Mouse (Mus musculus) cerebellum, postnatal 25 days (tissue): ENCODE data around the gene Gm10134.
A peak's percentile ranks its signal among the peaks of the same experiment; 100 is the strongest.

Source experiments
- DNase-seq, 2 experiments: peaks; one replicate each; pipeline ENCODE4 v3.0.0; 2021; ENCODE audit warnings: mixed read lengths in 2 of 2

Gm10134 gene

DNA sequence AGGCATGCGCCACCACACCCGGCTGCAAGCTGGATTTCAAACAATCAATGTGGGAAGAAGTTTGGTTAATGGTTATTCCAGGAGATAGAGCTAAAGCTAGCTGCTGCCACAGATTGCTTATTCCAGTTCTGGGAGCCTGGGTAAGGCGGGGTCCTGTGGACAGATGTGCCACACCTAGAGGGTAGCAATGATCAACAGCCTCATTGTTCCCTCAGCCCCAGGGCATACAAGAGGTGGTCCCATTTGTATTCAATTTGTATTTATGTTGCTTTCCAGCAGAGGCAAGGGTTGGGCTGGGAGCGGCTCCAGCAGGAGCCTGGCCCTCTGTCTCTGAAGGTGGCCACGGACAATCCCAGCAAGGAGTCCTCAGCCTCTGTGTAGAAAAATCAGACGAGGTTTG lies 396 bp downstream of the Gm10134 start:
- peak; percentile 0 to 2 for DNase-seq

DNA sequence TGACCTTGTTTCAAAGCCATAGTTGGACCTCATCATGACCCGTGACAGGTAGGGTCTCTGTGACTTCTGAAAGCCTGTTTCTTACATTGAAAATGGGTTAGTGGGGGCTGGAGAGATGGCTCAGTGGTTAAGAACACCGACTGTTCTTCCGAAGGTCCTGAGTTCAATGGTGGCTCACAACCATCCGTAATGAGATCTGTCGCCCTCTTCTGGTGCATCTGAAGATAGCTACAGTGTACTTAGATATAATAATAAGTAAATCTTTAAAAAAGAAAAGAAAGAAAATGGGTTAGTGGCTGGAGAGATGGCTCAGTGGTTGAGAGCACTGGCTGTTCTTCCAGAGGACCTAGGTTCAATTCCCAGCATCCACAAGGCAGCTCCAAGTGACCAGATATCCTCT lies 5.7 kb downstream of the Gm10134 start:
- DNase-seq, result peak; percentile 4 to 20

DNA sequence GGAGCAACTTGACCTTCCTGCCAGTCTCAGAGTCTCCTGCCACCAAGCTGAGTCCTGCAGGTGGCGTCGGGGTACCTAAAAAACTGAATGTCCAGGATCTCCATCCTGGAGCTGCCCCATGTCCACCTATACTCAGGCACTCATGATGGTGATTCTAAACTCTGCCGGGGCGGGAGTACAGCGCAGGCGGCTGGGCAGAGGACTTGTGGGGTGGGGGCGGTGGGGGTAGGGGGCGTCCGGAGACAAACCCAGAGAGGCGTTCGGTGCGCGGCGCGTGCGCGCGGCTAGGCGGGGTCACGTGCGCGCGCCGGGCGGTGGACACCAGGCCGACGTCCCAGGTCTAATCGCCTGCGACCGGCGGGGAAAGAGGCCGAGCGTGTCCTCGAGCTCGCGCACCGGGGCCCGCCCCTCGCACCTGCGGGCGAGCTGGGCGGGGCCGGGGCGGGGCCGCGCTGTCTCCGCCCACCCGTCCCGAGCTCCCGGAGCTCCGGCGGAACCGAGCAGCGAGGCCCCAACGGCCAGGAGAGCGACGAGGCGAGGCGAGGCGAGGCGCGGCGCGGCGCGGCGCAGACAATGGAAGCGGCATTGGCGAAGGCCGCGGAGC lies 7.0 kb downstream of the Gm10134 start, which contains the start of gene Ralgds:
Ralgds (plus strand) TSS at position 328 of the 604 bp plus-strand sequence.
- DNase-seq, result peak; percentile 85 to 92

DNA sequence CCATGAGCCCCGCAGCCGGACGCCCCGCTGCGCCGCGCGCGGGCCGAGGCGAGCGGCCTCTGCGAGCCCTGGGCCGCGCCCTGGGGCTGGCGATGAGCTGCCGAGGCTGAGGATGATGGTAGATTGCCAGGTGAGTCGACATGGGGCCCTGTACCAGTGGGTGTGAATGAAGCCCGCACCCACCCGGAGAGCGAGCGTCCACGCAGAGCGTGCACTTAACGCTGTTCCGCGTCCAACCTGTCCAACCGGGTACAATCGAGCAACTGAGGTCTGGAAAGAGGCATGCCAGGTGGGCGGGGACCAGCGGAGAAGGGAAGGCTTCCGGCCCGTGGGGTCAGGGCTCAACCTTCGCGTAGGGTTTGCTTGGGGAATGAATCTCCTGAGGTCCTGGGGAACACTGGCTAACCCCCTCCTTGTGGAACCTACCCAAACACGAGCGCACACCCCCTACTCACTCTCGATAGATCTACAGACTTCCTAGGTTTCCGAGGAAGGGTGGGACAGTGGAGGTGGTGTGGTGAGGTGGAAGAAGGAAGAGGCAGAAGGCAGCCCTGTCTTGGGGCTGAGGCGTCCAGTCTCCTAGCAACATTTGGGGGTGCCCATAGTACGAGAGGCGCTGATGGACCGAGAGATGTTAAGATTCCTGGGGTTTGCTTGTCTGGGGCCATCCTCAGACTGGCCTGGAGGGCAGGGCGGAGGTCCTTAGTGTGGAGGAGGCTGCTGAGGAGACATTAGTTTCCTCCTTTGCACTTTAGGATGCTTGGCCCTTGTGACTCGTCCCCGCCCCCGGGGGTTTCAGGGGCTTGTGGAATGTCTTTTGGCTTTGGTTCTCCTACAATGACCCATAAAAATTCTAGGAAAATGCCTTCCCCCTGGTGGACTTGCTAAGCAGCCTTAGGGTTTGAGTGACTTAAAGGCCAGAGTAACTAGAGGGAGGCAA lies 7.8 kb downstream of the Gm10134 start:
- DNase-seq, result peak; percentile 67 to 69

GRCm38 (mm10) chr2:28514489-28514888 lies 8.6 kb downstream of the Gm10134 start:
- peak; percentile 93 to 95 for DNase-seq

GRCm38 (mm10) chr2:28517206-28517909 lies 11.5 kb downstream of the Gm10134 start:
- peak; percentile 78 to 90 for DNase-seq

- DNase-seq, result peak in 1 of 2 experiments; percentile 10
These were observed 12.3 kb downstream of the Gm10134 start for GRCm38 (mm10) chr2:28518231-28518630.

GRCm38 (mm10) chr2:28520581-28520980 lies 14.7 kb downstream of the Gm10134 start:
- peak; percentile 81 to 82 for DNase-seq

- DNase-seq, result peak; percentile 60 to 71
These were observed 15.8 kb downstream of the Gm10134 start for GRCm38 (mm10) chr2:28521571-28522151.

- DNase-seq, result peak; percentile 64 to 72
These were observed 16.3 kb downstream of the Gm10134 start for GRCm38 (mm10) chr2:28522166-28522565.

DNA sequence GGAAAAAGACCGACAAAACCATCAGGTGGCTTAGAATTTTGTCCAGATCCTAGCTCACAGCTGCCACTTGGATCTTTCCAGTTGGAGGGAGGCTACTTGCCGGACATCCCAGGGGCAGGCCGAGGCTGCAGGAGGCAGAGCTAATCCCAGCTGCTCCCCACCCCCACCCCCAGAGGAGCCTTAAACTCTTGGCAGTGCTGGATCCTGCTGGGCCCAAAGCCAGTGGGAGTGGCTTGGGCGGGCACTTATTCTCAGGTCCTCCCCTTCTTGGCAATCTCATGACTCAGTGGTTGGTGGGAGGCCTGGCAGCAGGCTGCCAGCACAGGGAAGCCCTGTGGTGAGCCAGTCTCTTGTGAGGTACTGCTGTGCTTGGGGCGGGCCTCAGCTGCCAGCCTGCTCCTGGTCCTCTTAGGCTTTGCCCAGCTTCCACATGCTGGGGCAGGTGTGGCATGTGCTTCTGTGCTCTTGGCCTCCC lies 17.8 kb downstream of the Gm10134 start:
- peak; percentile 86 to 91 for DNase-seq

DNA sequence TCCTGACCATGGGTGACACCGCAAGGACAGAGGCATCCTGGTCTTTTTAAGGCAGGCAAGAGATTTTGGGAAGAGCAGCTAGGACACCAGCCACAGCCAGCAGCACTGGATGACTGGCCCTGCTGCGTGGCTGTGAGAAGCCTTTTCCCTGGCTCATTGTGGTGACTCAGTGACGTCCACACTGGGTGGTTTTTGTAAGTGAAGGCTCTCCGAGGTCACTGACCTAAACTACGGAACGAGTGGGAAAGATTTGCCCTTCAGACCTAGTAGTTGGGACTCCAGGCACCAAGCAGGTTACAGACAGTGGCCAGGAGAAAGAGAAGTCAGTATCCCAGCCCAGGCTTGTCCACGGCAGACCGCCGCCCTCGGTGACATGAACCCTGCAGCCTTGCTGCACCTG lies 18.5 kb downstream of the Gm10134 start:
- DNase-seq, result peak; percentile 29 to 36

DNA sequence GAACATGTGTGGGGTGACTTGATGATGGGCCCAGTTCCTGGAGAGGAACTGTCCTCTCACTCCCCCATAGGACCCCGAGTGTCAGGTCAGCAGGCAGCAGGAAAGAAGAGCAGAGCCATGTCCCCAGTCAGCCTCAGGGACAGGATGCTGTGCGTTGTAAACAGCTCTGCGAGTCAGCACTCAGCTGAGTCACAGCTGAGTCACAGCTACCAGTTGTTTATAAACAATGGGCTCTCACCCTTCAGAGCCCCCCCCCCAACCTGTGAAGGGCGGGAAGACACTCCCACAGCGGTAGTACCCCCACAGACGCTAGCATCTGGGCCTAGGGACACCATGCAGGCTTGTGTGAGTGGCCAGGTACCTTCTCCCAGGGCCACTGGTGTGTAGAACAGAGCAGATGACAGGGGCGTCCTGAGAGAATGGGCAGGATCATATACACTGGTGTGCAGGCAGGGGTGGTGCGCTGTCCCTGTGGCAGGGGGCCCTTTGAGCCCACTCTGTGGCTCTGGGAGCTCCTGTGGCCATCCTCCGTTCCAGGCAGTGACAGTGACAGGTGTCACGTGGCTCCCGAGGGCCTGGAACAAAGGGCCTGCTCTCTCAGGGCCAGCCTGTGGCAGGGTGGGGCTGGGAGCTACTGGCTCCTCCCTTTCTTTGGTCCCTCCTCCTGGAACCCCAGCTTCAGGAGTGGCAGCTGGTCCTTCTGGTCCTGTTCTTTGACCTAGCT lies 19.5 kb downstream of the Gm10134 start:
- DNase-seq, result peak; percentile 66 to 69

- DNase-seq, result peak; percentile 44 to 52
These were observed 20.3 kb downstream of the Gm10134 start for GRCm38 (mm10) chr2:28525943-28526876.

GRCm38 (mm10) chr2:28527436-28528353 lies 21.8 kb downstream of the Gm10134 start:
- DNase-seq, result peak; percentile 48 to 63

DNA sequence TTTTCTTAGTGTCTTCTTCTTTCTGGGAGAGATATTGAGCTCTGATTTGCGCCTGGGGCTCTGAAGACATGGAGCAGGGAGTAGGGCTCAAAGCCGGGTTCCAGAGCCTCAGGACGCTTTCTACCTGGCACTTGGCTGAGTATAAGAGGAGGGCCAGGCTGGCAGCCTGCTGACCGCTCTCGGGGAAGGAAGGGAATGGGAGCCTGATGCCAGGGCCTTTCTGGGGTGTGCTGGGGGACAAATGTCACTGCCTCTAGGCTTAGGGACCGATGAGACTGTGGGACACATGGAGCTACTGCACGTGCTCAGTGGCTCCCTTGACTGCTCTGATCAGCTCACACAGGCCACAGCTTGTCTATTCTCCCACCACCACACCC lies 22.4 kb downstream of the Gm10134 start:
- DNase-seq, result peak in 1 of 2 experiments; percentile 63

DNA sequence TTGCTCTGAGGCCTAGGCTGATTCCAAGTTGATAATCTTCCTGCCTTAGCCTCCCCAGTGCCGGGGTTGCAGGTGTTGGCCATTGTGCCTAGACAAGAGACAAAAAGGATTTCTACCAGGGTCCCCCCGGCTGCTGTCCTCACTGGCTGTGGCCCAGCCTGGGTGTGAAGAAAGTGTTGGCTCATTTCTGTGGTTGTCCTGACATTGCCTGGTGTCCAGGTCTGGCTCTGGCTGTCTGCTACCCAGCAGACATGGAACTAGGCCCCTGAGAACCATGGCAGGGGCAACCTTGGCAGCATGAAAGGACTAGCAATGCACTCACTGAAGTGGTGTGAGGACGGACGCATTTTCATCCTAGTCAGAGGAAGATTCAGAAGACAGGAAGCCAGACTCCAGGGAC lies 24.0 kb downstream of the Gm10134 start:
- no peak for DNase-seq

DNA sequence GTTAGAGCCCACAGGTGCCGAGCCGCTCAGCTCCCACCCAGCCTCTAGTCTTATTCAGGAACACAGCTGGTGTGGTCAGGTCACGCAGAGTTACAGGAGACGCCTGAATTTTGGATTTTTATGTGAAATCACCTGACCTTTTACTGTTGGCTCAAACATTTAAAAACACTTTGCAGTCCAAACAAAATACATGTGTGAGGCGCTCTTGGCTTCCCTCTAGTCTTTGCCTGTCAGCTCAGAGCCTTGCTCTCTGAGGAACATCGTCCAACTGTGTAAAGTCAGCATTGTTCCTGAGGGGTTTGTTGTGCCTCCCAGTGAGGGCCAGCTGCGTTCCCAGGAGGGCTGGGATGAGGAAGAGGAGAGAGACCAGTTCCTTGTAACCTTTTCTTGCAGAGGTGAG lies 24.4 kb downstream of the Gm10134 start:
- DNase-seq, result no peak

DNA sequence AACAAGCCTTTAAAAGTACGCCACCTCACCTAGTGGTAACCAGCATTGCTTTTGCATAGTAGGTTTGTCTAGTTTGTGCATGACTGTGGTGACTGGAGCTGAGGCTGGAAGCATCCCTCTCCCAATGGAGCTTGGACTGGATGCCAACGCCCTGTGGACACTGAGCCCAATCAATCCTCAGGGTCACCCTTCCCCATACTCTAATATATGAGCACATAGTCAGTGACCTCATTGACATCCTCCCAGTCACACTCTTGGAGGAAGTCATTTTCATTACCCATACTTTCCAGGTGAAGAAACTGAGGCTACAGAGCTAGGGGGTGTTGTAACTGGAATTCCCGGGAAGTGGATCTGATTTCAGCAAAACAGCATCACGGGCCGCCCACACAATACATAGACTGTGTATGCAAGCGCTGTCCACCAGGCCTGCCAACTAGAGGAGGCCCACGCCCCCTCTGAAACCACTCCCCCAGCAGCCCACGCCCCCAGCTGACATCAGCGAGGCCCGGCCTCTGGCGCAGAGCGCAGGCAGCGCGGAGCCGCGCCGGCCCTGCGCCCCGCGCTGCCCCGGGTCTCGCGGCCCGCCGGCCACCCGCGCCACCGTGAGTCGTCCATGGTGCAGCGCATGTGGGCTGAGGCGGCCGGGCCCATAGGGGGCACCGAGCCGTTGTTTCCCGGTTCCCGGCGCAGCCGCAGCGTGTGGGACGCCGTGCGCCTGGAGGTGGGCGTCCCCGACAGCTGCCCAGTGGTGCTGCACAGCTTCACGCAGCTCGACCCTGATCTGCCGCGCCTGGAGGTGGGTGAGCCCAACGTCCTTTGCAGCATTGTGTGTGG lies 27.3 kb downstream of the Gm10134 start:
- peak; percentile 87 to 93 for DNase-seq
